Mouse (Mus musculus) kidney, postnatal 25 days (tissue): Measurements from ENCODE around the gene Srebf2.

ENCODE experiments used
- DNase-seq, 2 experiments: peaks; one replicate each; pipeline ENCODE4 v3.0.0; 2021; ENCODE audit warnings: mixed read lengths in 2 of 2

Srebf2 gene

GRCm38 (mm10) chr15:82208307-82208706 is 61.3 kb downstream of the Srebf2 start:
- no peak for DNase-seq

DNA sequence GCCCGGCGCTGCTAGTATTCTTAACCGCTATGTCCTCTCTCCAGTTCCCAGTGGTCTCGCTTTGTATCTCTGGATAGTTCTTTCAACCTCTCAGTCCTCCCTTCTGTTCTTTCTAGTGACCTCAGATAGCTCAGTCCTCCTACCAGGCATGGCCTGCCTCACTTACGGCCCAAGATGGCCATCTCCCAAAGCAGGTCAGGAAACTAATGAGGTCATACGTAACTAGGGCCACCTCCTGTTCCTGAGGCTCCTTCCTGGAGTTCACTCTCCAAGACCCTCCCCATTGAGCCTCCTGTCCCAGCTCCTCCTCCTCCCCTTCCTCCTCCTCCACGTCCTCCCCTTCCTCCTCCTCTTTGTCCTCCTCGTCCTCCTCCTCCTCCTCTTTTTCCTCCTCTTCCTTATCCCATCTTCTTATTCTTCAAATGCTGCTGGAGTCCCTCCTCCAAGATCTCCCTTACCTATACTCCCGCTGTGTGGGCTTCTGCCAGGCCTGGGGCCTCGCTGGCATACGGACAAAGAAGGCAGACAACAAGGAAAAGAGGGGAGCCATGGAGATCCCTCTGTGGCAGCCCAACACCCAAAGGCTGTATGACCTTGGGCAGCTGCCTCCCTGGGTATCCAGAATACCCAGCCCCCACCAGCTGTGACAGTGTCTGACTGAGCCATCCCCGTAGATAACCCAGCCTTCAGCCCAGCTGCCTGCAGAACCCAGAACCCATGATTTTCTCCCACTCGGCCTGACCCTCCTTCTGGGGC is 62.5 kb downstream of the Srebf2 start:
- DNase-seq = no peak

GRCm38 (mm10) chr15:82210801-82211200 is 63.8 kb downstream of the Srebf2 start:
- no peak for DNase-seq

GRCm38 (mm10) chr15:82211281-82211680 is 64.3 kb downstream of the Srebf2 start:
- no peak for DNase-seq

GRCm38 (mm10) chr15:82211911-82212751 is 65.2 kb downstream of the Srebf2 start:
- no peak for DNase-seq

- DNase-seq = no peak
These were observed 65.7 kb downstream of the Srebf2 start, which contains the start of gene Shisa8 for GRCm38 (mm10) chr15:82212752-82213063. Gene Shisa8 (minus strand): TSS chr15:82212815.

GRCm38 (mm10) chr15:82213222-82213621 is 66.2 kb downstream of the Srebf2 start:
- DNase-seq = no peak

DNA sequence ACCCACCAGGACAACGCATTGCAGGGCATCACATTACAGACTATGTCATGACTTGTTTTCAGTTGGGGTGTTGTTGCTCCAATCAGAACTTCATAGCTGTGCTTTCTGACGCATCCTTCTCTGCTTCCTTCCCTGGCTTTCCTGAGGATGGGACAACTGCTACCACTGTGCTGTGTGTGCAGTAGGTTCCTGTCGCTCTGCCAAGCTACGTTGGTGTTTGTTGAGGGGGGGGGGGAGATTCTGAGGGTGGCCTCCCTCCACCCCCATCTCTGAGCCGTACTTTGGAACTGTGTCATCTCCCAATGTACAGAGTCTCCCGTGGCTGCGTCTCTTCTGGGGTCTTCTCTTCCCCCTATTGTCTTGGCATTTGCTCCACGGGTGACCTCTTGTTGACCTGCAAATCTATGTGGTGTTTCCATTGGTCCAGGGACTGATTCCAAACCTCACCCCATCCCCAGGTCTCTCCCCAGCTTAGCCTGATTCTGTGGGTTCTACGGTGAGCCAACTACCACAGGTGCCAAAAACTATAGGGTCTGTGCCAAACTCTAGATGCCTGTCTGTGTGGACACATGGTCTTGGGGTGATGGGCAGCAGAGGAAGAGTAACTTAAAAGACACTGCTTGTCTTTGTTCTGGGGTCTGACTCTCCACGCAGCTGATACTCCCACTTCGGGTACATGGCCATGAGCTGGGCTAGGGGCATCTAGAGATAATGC is 68.5 kb downstream of the Srebf2 start:
- no peak for DNase-seq

DNA sequence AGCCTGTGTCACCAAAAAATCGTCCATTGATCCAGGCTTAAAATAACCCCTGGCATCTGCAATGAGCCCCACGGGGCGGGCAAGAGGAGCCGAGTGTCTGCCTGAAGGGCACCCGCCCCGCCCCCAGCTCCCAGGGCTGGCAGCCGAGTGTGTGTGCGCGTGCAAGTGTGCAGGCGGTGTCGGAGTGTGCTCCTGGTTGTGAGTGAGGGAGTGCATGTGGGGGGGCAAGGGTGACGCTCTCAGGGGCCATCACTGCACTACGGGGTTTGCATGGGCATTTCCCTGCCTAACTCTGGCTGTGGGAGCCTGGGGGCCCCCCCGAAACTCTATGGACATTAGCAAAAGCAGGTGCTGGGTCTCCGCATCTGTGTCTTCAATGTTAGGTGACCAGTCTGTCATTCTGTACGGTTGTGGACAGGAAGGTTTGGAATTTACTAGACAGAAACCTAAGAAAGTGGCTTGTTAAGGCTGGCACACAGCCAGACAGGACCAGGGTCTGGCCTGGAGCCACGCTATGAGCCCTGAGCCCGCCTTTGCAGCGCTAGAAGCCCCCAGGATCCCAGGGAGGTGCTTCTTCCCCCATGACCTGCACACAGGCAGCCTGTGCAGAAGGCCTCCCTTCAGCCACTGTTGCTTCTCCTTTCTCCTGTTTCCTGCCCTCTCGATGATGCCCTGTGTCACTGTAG is 69.3 kb downstream of the Srebf2 start:
- no peak for DNase-seq

DNA sequence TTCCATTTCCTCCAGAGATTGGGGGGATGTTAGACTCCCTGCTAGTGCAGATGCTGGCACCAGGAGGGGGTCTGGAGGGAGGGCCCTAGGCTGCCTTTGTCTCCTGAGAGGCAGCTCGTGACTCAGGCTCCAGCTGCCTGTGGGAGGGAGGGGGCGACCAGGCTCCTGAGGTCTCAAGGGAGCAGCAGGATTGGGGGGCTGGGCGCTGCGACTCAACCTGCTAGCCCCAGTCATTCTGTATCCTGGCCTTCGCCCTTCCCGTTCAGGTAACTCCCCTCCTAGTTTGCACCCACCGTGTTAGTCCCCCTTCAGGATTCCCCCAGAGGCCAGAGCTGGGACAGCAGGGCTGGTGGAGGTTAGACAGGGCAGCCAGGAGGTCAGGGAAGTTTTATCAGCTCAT is 70.1 kb downstream of the Srebf2 start:
- no peak for DNase-seq

GRCm38 (mm10) chr15:82217980-82218379 is 71.0 kb downstream of the Srebf2 start:
- DNase-seq = no peak

- DNase-seq = no peak
These were observed 72.0 kb downstream of the Srebf2 start for GRCm38 (mm10) chr15:82218778-82219666.

- DNase-seq = no peak
These were observed 73.2 kb downstream of the Srebf2 start for GRCm38 (mm10) chr15:82220003-82220675.

GRCm38 (mm10) chr15:82221104-82221860 is 74.3 kb downstream of the Srebf2 start:
- DNase-seq = no peak

DNA sequence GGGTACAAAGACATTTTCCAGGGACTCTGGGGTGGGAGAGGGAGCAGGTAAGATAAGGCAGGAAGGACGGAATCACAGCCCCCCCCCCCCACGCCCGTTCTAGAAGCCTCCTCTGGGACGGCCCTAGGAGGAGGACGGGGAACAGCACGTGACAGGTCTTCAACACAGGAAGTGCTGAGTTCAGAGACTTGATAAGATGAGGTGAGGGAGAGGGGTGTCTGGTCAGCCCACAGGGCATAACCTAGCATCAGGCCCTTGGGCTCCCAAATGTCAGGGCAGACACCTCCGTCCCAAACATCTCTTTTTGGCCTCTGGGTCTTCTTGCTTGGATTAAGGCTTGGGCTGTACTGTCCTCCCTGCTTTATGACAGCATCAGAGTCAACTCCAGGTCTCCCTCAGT is 76.3 kb downstream of the Srebf2 start:
- DNase-seq = no peak

DNA sequence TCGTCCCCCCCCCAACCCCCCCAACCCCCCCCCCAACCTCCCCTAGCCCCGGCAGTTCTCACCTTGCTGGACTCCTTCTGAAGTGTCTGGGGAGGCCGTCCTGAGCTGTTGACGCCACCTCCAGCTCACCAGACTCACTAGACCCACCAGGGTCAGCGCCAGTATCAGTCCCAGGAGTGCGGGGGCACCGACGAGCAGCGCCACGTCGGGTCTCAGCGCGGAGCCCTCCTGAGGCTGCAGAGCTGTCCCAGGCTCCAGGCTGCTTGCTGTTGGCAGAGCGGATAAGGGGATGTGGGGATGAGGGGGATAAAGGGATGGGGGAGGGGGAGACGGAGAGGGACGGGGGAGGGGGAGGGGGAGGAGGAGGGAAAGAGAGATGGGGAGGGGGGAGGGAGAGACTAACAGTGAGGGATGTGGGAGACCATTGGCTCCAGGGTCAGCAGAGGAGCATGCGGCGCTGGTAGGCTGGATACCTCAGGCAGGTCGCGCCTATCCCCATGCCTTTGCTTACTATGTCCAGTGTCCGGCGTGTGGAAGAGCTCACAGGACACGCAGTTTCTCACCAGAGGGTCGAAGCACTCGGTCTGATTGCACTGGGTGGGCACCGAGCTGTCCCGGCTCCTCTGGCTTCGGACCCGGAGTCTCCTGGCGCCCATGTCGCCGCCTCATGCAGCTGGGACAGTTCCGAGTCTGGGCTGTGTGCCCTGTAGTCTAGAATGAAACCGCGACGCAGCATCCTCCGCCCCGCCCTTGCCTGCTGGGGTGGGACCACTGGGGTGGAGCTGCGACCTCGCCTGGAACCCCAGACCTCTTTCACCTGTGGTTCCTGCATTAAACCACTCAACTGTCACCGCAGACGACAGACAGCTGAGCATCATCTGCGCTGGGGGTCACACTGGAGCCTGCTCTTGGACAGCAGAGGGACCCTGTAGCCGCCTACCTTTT is 76.9 kb downstream of the Srebf2 start, which contains the start of gene Tnfrsf13c:
Tnfrsf13c (minus strand) TSS at position 713 of the 945 bp plus-strand sequence.
- DNase-seq = no peak

DNA sequence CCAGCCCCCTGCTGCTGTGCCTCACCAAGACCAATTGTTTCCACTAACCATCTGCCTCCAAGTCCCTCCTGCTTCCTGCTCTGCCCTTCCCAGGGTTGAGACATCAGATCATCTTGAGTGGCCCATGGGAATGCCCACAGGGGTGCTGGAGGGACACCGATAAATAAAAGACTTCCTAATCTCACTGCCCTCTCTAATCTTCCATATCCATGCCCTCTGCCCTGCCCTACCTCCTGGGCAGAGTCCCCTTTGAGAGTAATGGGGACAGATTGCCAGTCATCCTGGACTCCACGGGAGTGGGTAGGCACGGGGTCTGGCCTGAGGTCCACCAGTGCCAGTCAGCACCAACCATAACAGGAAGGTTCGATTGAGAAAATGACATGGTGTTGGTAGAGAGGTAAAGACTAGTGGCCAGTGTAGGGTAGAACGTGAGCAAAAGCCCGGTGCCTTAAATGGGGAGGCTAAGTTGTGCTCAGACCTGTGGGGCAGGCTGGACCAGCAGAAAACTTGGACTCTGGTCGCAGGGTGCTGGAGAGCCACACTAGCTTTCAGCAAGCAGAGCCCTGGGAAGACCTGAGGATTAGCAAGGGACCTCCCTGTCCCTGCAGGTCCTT is 77.7 kb downstream of the Srebf2 start:
- DNase-seq = no peak

DNA sequence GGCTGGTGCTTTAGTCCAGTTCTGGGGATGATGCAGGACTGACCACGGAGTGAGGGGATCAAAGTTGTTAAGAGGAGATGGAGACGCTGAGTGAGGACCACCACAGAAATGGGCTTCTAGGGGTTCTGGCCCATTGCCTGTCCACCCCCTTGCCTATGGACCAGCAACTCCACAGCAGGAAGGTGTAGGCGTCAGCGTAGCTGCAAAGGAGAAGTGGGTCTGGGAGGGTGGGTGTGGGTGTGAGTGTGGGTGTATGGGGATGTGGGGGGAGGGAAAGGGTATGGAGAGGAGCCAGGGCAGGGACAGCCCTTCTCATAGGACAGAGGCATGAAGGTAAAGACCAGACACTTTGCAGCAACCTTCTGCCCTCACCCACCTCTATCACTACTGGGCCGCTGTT is 78.8 kb downstream of the Srebf2 start:
- no peak for DNase-seq
